Mouse (Mus musculus) liver, adult 2 months (tissue): ENCODE measurements around the gene Faf1. TPM values are rescaled to one million over a fixed set of nuclear protein-coding genes. Genes with fewer than 3 reads are reported as not detected.
A peak's percentile ranks its signal among the peaks of the same experiment; 100 is the strongest.

ENCODE experiments used
- DNase-seq: peaks from one replicate; pipeline ENCODE4 v3.0.0-alpha.2; 2011; ENCODE audit warnings: low read depth, low spot score; ENCODE audit errors: extremely low read depth
- H3K27ac ChIP-seq: fragments of 200-500 bp; replicated peaks from 2 replicates; pipeline ENCODE4 v1.5.1; 2012; ENCODE audit warnings: low read depth, mild to moderate bottlenecking, control low read depth, inconsistent platforms, low read length; ENCODE audit not compliant: insufficient read depth
- H3K27me3 ChIP-seq: fragments of 200-500 bp; 2 replicates; pipeline ENCODE4 v1.6.1; 2012; ENCODE audit warnings: mild to moderate bottlenecking, moderate library complexity, low read length, inconsistent platforms; ENCODE audit not compliant: control insufficient read depth, insufficient read depth
- H3K36me3 ChIP-seq: fragments of 200-500 bp; 2 replicates; pipeline ENCODE4 v1.6.1; 2012; ENCODE audit warnings: low read length, inconsistent platforms; ENCODE audit not compliant: control insufficient read depth, insufficient read depth
- H3K4me1 ChIP-seq: fragments of 200-500 bp; 2 replicates; pipeline ENCODE4 v1.6.1; 2011; ENCODE audit warnings: low read length; ENCODE audit not compliant: control insufficient read depth, insufficient read depth
- H3K4me3 ChIP-seq: fragments of 200-500 bp; 2 replicates; pipeline ENCODE4 v1.5.1; 2011; ENCODE audit warnings: low read depth, mild to moderate bottlenecking, control low read depth, low read length, moderate library complexity; ENCODE audit not compliant: insufficient read depth
- H3K79me2 ChIP-seq: fragments of 200-500 bp; 2 replicates; pipeline ENCODE4 v1.6.1; 2012; ENCODE audit warnings: inconsistent platforms, mild to moderate bottlenecking, low read length, moderate library complexity; ENCODE audit not compliant: control insufficient read depth, insufficient read depth
- H3K9ac ChIP-seq: fragments of 200-500 bp; 2 replicates; pipeline ENCODE4 v1.6.1; 2012; ENCODE audit warnings: low read depth, mild to moderate bottlenecking, control low read depth, inconsistent platforms, low read length
- CTCF ChIP-seq: fragments of 200-500 bp; IDR thresholded peaks from 2 replicates; pipeline ENCODE4 v1.5.1; 2011; ENCODE audit warnings: low read depth, low read length, control low read depth
- POLR2A ChIP-seq: fragments of 200-500 bp; IDR thresholded peaks from 2 replicates; pipeline ENCODE4 v1.6.1; 2011; ENCODE audit warnings: low read length, control low read depth; ENCODE audit not compliant: insufficient read depth; ENCODE audit errors: extremely low read depth
- WGBS: fragments of 180-500 bp; shearing (Covaris S2); methylation state at CpG from one replicate; pipeline ENCODE4 v1.1.7; 2018; 5-methylcytosine and 5-hydroxymethylcytosine counted together
- polyA plus RNA-seq: library from polyadenylated mRNA; depleted of rRNA; stranded (reverse); fragments of >200 nt; gene quantifications from 2 replicates; pipeline ENCODE4 v1.2.3, GENCODE M21; 2012
- total RNA-seq: library from RNA; depleted of rRNA; stranded (reverse); fragments of >200 nt; gene quantifications from 2 replicates; pipeline ENCODE4 v1.2.3, GENCODE M21; 2014

Gene Faf1
- total and polyA plus RNA-seq, 2 experiments, result 4.7 to 21.7 TPM

GRCm38 (mm10) chr4:109665982-109666460 lies 10.4 kb upstream of the Faf1 start:
- peak overlapping the region; percentile 96 for H3K4me3 ChIP-seq
- H3K36me3 ChIP-seq, result no peaks in the 10 kb centered on the region
- peak overlapping the region; percentile 75 for H3K9ac ChIP-seq
- H3K4me1 ChIP-seq, result no peaks in the 10 kb centered on the region; the same call in 1 of the 2 replicates
- WGBS, result under 1% methylated on average over 49 of the region's 49 CpGs
- no peak for DNase-seq
- peaks cover 4% of the 10 kb centered on the region; the same call in 1 of the 2 replicates for H3K79me2 ChIP-seq
- H3K27me3 ChIP-seq, result no peaks in the 10 kb centered on the region
- no peak for TF ChIP-seq CTCF
- TF ChIP-seq POLR2A, result no peak
- H3K27ac ChIP-seq, result peak overlapping the region; percentile 55

- DNase-seq, result peak; percentile 73
- TF ChIP-seq CTCF, result no peak
- peak; percentile 88 for TF ChIP-seq POLR2A
- Histone ChIP-seq H3K79me2 (no peaks in the 10 kb centered on the region), H3K27me3 (no peaks in the 10 kb centered on the region), H3K4me3 (peak within 1 kb of the TSS; percentile 96), H3K4me1 (no peaks in the 10 kb centered on the region; the same call in 1 of the 2 replicates), H3K27ac (peak within 1 kb of the TSS; percentile 100), H3K36me3 (no peaks in the 10 kb centered on the region), H3K9ac (peak within 1 kb of the TSS; percentile 98)
- WGBS, result under 1% methylated on average over 64 of the region's 64 CpGs
These were observed 9.7 kb upstream of the Faf1 start, which contains the start of gene Cdkn2c for GRCm38 (mm10) chr4:109666461-109667269. TSS of gene Cdkn2c (minus strand) at chr4:109667189.

GRCm38 (mm10) chr4:109667518-109667917 lies 8.9 kb upstream of the Faf1 start:
- WGBS, result 51% methylated on average over 2 of the region's 2 CpGs
- Histone ChIP-seq H3K27me3 (no peaks in the 10 kb centered on the region), H3K9ac (no peak overlapping the region), H3K4me1 (no peaks in the 10 kb centered on the region; the same call in 1 of the 2 replicates), H3K27ac (no peak overlapping the region), H3K79me2 (no peaks in the 10 kb centered on the region), H3K36me3 (no peaks in the 10 kb centered on the region), H3K4me3 (no peak overlapping the region)
- no peak for DNase-seq
- no peak for TF ChIP-seq POLR2A
- no peak for TF ChIP-seq CTCF

- TF ChIP-seq POLR2A (no peak), CTCF (0 out of 2 replicates have a peak, but pooled peaks have one; percentile 15)
- no peaks in the 10 kb centered on the region for H3K79me2 ChIP-seq
- no peak overlapping the region for H3K4me3 ChIP-seq
- H3K9ac ChIP-seq, result no peak overlapping the region
- no peak overlapping the region for H3K27ac ChIP-seq
- no peaks in the 10 kb centered on the region for H3K27me3 ChIP-seq
- 71% methylated on average over 2 of the region's 2 CpGs for WGBS
- H3K4me1 ChIP-seq, result no peaks in the 10 kb centered on the region
- H3K36me3 ChIP-seq, result no peaks in the 10 kb centered on the region
- DNase-seq, result no peak
These were observed 6.2 kb upstream of the Faf1 start for GRCm38 (mm10) chr4:109670213-109670612.

GRCm38 (mm10) chr4:109671941-109672340 lies 4.4 kb upstream of the Faf1 start:
- Histone ChIP-seq H3K4me1 (no peaks in the 10 kb centered on the region), H3K27me3 (no peaks in the 10 kb centered on the region), H3K9ac (no peak overlapping the region), H3K79me2 (no peaks in the 10 kb centered on the region), H3K27ac (no peak overlapping the region), H3K4me3 (no peak overlapping the region), H3K36me3 (no peaks in the 10 kb centered on the region)
- TF ChIP-seq POLR2A, result no peak
- 96% methylated on average over 1 of the region's 1 CpGs for WGBS
- no peak for DNase-seq

- no peak for TF ChIP-seq POLR2A
- no peak for TF ChIP-seq CTCF
- peaks cover 4% of the 10 kb centered on the region; the same call in 1 of the 2 replicates for H3K4me1 ChIP-seq
- H3K9ac ChIP-seq, result no peak overlapping the region
- H3K4me3 ChIP-seq, result no peak overlapping the region
- H3K27ac ChIP-seq, result no peak overlapping the region
- no peaks in the 10 kb centered on the region for H3K36me3 ChIP-seq
- H3K79me2 ChIP-seq, result no peaks in the 10 kb centered on the region; the same call in 1 of the 2 replicates
- 93% methylated on average over 2 of the region's 2 CpGs for WGBS
- H3K27me3 ChIP-seq, result no peaks in the 10 kb centered on the region
- DNase-seq, result no peak
These were observed 2.3 kb upstream of the Faf1 start for GRCm38 (mm10) chr4:109674097-109674496.
